Mouse (Mus musculus) heart, postnatal 0 days (tissue): ENCODE data around the gene Ext2. TPM values are rescaled to one million over a fixed set of nuclear protein-coding genes. Genes with fewer than 3 reads are reported as not detected.

Experiments used
- ATAC-seq: fragments of 200-750 bp; cut with Nextera tagmentation; 2 replicates; pipeline ENCODE4 v1.8.0; 2017; ENCODE audit warnings: low read depth, moderate number of reproducible peaks, moderate library complexity; ENCODE audit not compliant: insufficient read depth
- DNase-seq: peaks from one replicate; pipeline ENCODE4 v3.0.0-alpha.2; 2016; ENCODE audit warnings: low spot score
- H3K27ac ChIP-seq: fragments of 300-500 bp; sonication (generic); 2 replicates; pipeline ENCODE4 v1.5.1; 2014; ENCODE audit warnings: low read depth, mild to moderate bottlenecking
- H3K27me3 ChIP-seq: fragments of 300-500 bp; sonication (generic); 2 replicates; pipeline ENCODE4 v1.6.1; 2014; ENCODE audit warnings: low read length, mixed read lengths; ENCODE audit not compliant: control insufficient read depth, insufficient read depth
- H3K36me3 ChIP-seq: fragments of 300-500 bp; sonication (generic); replicated peaks from 2 replicates; pipeline ENCODE4 v1.6.1; 2014; ENCODE audit warnings: low read length, mixed read lengths; ENCODE audit not compliant: control insufficient read depth, insufficient read depth
- H3K4me1 ChIP-seq: fragments of 300-500 bp; sonication (generic); 2 replicates; pipeline ENCODE4 v1.6.1; 2014; ENCODE audit warnings: antibody characterized with exemption; ENCODE audit not compliant: control insufficient read depth, insufficient read depth
- H3K4me2 ChIP-seq: fragments of 300-500 bp; sonication (generic); 2 replicates; pipeline ENCODE4 v1.6.1; 2014; ENCODE audit warnings: low read depth, mild to moderate bottlenecking, low read length, moderate library complexity
- H3K4me3 ChIP-seq: fragments of 300-500 bp; sonication (generic); 2 replicates; pipeline ENCODE4 v1.5.1; 2014; ENCODE audit warnings: low read depth, low read length
- H3K9ac ChIP-seq: fragments of 300-500 bp; sonication (generic); replicated peaks from 2 replicates; pipeline ENCODE4 v1.6.1; 2014; ENCODE audit warnings: low read depth, low read length, mixed read lengths
- H3K9me3 ChIP-seq: fragments of 300-500 bp; sonication (generic); replicated peaks from 2 replicates; pipeline ENCODE4 v1.6.1; 2016; ENCODE audit warnings: low read length; ENCODE audit not compliant: control insufficient read depth
- CTCF ChIP-seq: IDR thresholded peaks from 2 replicates; pipeline ENCODE4 v1.5.1; 2016; ENCODE audit warnings: antibody characterized with exemption, control low read depth, low read depth
- EP300 ChIP-seq: IDR thresholded peaks from 2 replicates; pipeline ENCODE4 v1.6.1; 2016; ENCODE audit warnings: antibody characterized with exemption, low read depth
- WGBS: fragments of 180-500 bp; shearing (Covaris S2); extraction: QIAGEN DNeasy Blood & Tissue Kit; methylation state at CpG from one replicate; pipeline ENCODE4 v1.1.7; 2014; 5-methylcytosine and 5-hydroxymethylcytosine counted together
- polyA plus RNA-seq: library from polyadenylated mRNA; unstranded; fragments of >200 nt; fragmentation: Nextera tagmentation; extraction: Ambion mirVana; gene quantifications from 2 replicates; pipeline ENCODE4 v1.2.1, GENCODE M21; 2015
- total RNA-seq: library from RNA; depleted of rRNA; stranded (reverse); fragments of >200 nt; gene quantifications from 2 replicates; pipeline ENCODE4 v1.2.3, GENCODE M21; 2014; ENCODE audit warnings: low replicate concordance

Gene Ext2
- total and polyA plus RNA-seq, 2 experiments from 2014 or later = 32.8 to 40.3 TPM

GRCm38 (mm10) chr2:93647051-93647923, 175.1 kb downstream of the Ext2 start:
- no peak for ATAC-seq
- 0 out of 2 replicates have a peak, but pooled peaks cover 8% of the 10 kb centered on the region for H3K4me1 ChIP-seq
- no peak overlapping the region for H3K9ac ChIP-seq
- H3K9me3 ChIP-seq = no peaks in the 10 kb centered on the region
- H3K4me3 ChIP-seq = peak overlapping the region; percentile 26
- TF ChIP-seq CTCF (no peak), EP300 (no peak)
- 2% methylated on average over 44 of the region's 44 CpGs for WGBS
- H3K27me3 ChIP-seq = peaks cover 98% of the 10 kb centered on the region
- peak overlapping the region; percentile 42 for H3K4me2 ChIP-seq
- no peak for DNase-seq
- H3K36me3 ChIP-seq = no peaks in the 10 kb centered on the region
- no peak overlapping the region for H3K27ac ChIP-seq

DNA sequence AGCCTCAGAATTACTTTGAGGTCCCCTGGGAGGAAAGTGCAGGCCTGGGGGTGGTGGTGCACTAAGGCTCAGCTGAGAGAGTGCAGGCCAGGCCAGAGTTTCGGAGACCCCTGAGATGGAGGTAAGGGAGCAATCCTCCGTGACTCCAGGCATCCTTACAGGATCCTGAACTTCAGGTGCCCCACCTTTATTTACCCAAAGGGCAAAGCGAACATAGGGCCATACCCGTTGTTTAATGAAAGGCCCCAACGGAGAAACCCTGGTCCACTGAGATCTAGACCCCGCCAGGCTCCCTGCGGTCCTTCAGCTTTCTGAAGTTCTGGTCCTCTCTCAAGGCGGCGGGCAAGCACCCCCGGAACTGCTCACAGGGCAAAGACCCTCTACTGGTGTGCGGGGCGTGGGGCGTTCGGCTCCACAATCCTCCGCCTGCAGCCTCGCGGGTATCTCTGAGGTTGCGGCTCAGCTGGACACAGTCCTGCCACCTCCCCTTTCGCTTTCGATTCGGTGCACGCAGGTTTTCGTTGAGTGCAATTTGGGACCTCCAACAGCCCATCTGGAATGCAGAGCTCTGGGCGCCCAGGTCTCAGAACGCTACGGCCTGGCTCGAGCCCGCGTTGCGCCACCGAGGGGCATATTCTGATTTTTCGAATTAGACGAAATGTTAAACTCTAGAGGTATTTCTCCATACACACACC, 176.6 kb downstream of the Ext2 start:
- H3K4me3 ChIP-seq = peak overlapping the region; percentile 45
- TF ChIP-seq EP300 (no peak), CTCF (no peak)
- WGBS = 23% methylated on average over 33 of the region's 33 CpGs
- H3K9me3 ChIP-seq = no peaks in the 10 kb centered on the region
- ATAC-seq = no peak
- H3K27ac ChIP-seq = no peak overlapping the region
- 0 out of 2 replicates have a peak, but pooled peaks cover 10% of the 10 kb centered on the region for H3K4me1 ChIP-seq
- H3K9ac ChIP-seq = no peak overlapping the region
- no peak for DNase-seq
- H3K27me3 ChIP-seq = peaks cover 100% of the 10 kb centered on the region
- H3K4me2 ChIP-seq = peak overlapping the region; percentile 51
- H3K36me3 ChIP-seq = no peaks in the 10 kb centered on the region

DNA sequence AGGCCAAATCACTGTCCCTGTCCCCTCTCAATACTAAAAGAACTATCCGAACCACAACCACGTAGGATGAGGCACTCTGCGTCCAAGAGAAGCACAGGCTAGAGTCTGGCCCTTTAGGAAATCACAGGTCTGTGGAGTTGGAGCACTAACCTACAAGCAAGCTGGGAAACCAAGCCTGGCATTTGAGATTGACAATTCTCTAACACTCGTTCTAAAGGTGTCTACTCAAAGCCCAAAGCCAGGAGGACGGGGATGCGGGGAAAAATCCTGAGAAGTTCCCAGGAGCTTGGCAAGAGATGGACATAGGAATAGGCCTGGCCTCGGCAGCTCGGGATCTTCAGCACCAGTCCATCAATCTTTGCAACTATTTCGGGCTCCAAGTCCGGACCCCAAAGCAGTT, 177.2 kb downstream of the Ext2 start:
- 67% methylated on average over 10 of the region's 10 CpGs for WGBS
- H3K4me2 ChIP-seq = no peak overlapping the region
- peaks cover 100% of the 10 kb centered on the region for H3K27me3 ChIP-seq
- no peaks in the 10 kb centered on the region for H3K9me3 ChIP-seq
- no peak overlapping the region for H3K27ac ChIP-seq
- ATAC-seq = no peak
- no peak overlapping the region for H3K9ac ChIP-seq
- no peaks in the 10 kb centered on the region for H3K36me3 ChIP-seq
- 0 out of 2 replicates have a peak, but pooled peaks cover 10% of the 10 kb centered on the region for H3K4me1 ChIP-seq
- no peak overlapping the region for H3K4me3 ChIP-seq
- no peak for DNase-seq
- no peak for TF ChIP-seq CTCF

DNA sequence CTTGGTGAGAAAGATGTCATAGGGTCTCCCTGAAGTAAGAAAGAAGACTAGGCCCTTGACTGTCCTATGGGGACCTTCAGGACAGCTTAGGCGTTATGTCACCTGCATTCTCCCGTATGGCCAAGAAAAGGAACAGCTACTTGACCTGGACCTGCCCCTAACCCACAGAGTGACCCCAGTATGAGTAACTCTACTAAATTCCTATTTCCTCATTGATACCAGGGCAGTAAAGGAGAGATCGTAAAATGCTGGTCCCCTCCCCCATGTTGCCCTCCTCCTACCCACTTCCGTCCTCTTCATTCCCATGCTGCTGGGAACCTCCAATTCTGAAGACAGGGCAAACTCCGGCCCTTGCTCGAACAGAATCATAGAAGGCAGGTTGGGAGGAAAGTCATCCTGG, 177.6 kb downstream of the Ext2 start:
- ATAC-seq (no peak), DNase-seq (no peak)
- Histone ChIP-seq H3K4me3 (no peak overlapping the region), H3K9ac (no peak overlapping the region), H3K27ac (no peak overlapping the region), H3K9me3 (no peaks in the 10 kb centered on the region), H3K4me2 (no peak overlapping the region), H3K4me1 (0 out of 2 replicates have a peak, but pooled peaks cover 10% of the 10 kb centered on the region), H3K27me3 (peaks cover 100% of the 10 kb centered on the region), H3K36me3 (no peaks in the 10 kb centered on the region)
- WGBS = 64% methylated on average over 6 of the region's 6 CpGs
- TF ChIP-seq EP300 = no peak

DNA sequence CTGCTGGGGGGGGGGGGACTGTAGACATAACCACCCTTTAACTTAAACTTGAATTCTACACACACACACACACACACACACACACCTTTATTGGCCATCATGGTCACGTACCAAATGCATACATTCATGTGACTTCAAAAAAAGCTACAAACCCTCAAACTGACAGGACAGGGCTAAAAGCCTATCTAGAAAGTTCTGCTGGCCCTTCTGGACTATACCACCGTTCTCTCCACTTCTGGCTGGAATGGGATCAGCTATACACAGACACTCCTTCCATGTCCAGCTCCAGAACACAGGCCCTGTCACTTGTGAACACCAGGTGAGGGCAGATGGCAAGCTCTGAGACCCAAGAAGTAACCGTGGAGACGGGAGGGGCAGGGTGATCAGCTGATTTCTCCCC, 178.1 kb downstream of the Ext2 start:
- ATAC-seq (no peak), DNase-seq (no peak)
- TF ChIP-seq CTCF (no peak), EP300 (no peak)
- H3K4me1 ChIP-seq = 0 out of 2 replicates have a peak, but pooled peaks cover 10% of the 10 kb centered on the region
- H3K9ac ChIP-seq = no peak overlapping the region
- no peak overlapping the region for H3K4me3 ChIP-seq
- no peaks in the 10 kb centered on the region for H3K9me3 ChIP-seq
- no peak overlapping the region for H3K4me2 ChIP-seq
- peaks cover 100% of the 10 kb centered on the region for H3K27me3 ChIP-seq
- H3K36me3 ChIP-seq = no peaks in the 10 kb centered on the region
- 72% methylated on average over 4 of the region's 4 CpGs for WGBS
- no peak overlapping the region for H3K27ac ChIP-seq
